Mouse (Mus musculus): ENCODE measurements at regions not wholly inside any gene's neighbourhood (a gene's known extent, or its start where the extent isn't known, plus 50 kb on each side); places are given as distances from the start of the nearest gene placed in this dataset.

DNA sequence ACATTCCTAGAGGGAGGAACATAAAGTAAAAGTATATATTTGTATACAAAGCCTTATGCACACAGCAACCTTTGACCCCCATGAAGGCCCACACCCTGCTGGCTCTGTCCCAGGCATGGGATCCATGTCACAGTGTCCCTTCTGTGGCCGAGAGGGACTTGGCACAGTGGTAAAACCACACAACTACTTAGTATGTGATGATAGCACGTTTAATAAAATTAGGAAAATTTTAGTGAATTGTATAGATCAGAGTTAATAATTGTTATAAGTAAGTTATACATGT is 140.7 kb downstream of the Rnd3 start:
- DNase-seq: no peak

- no peak for DNase-seq
Observed at GRCm38 (mm10) chr2:51007409-51008250, 141.3 kb downstream of the Rnd3 start.

DNA sequence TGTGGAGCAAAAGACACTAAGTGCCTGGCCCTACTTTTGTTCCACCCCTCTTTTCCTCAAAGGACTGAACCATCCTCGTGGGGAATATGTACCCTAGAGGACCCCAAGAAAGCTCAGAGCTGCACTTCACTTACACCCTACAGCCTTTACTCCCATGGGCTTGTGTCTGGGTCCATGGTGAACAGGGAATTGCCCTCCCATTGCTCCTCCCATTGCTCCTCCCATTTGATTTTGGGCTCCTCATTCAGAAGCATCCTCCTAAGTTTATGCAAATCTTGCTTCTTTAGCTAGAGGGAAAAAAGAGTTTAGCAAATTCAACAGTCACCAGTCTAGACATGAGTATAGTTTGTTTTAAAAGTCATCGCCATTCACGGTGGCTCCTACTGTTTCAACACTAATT is 142.1 kb downstream of the Rnd3 start:
- DNase-seq: no peak

DNA sequence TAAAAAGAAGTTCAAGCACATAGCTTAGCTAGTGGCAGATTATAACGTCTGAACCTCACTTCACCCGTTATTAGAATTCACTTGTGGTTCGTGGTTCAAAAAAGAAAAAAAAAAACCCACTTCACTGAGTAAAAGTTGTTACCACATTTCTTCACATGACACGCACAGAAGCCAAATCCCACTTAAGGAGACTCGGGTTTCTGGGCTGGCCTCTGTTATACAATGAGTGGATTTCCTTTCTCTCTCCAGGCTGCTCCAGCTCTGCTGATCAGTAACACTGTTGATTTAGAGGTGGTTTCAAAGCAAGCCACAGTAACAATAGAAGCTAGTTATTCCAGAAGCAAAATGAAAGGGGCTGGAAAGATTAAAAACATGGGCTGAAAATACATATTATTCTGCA is 147.4 kb downstream of the Rnd3 start:
- DNase-seq: no peak

DNA sequence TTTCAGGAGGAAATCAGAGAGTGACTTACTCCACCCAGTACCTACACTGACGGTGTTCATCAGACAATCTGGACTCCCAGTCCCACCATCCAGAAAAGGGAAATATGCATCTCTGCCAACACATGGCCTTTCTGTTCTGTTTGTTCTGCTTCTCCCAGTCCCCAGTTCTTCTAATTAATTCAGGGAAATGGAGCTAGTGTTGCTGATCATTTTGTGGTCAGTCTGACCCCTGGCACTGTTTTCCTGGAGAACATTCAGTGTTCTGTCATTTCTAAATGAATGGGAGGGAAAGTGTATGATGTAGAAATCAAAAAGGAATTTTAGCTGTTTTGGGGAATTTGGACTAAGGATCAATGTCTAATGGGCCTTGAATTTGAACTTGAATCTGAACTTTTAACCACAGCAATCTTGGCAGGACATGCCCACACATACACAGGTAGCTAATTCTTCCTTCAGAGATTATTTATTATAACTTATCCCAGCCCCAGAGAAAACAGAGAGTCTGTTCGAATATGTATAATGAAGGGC is 165.0 kb downstream of the Rnd3 start:
- no peak for DNase-seq

DNA sequence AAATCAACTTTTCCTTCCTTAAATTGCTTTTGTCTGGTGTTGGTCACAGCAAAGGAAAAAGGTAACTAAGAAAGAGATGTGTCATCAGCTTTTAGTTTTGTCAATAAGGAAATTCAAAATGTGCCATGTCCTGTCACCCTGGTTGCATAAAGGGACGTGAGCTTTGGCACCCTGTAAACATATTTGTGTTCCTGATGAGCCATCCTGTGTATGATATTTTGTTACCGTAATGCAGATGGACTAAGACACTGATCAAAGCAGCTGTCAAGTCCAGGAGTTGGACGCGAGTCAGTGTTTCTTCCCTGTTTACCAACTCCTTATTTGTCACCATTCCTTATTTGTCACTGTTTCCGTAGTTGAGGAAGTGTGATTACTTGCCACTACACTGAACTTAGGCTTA is 166.3 kb downstream of the Rnd3 start:
- DNase-seq: no peak

GRCm38 (mm10) chr2:50978356-50978755 is 170.6 kb downstream of the Rnd3 start:
- no peak for DNase-seq

DNA sequence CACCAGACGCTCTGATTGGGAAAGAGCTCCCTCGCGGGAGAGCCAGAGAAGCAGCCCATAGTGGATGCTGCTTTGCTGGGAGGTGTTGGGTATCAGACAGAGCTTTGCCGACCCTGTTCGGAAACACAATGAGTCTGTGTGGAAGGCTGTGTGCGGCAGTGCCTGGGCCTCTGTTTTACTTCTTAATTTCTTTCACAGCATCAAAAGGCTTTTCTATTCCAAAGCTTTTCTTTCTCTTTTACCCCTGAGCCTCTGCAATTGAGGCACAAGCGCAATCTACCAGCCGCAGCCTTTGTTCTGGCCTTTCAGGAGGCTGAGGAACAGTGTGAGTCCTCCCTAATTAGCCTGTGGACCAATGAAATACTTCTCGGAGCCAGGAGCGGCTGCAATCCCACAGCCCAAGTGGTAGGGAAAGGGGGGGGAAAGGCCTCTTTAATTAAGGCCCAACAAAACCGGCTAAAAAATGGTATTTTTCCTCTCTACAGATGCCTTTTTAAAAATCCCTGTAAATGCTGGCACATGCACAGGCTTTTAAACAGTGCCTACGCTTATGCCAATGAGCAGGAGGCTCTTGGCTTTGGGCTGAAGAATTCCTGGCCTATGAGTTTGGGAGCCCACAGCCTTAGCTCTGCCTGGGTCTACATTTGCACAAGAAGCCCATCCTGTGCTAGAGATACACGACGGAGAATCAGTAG is 177.6 kb downstream of the Rnd3 start:
- DNase-seq: no peak

DNA sequence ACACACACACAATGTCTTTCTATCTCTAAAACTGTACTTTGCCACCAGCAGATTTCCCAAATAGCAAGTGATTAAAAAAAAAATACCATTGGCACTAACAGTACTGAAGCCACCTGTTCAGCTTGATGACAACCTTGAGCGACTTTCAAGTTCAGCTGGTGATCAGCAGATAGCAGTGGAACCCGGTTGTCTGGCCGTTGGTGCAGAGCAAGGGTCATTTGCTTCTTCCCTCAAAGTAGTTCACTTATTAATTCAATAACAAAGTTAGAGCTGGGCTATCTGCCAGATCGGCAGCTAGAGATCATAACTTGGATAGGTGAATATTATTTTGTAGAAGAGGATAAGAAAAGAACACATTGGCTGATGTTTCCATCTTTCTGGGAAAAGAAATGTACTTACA is 180.5 kb downstream of the Rnd3 start:
- DNase-seq: no peak

DNA sequence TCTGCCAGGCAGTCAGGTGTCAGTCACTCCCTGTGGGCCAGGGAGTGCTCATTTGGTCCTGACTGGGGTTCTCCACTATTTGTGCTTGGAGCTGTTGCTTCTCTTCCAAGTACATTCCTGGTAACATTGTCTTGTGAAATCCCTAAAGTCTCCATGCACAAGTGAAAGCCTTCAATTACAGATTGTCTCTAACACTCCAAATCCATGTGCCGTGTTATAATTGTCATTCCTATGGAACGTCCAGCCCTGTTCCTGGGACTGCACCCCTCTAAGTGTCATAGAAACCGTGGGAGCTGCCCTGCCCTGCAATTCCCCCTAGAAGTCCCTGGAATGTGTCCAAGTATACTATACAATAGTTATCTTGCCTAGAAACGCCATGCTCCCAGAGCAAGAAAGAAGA is 181.1 kb downstream of the Rnd3 start:
- DNase-seq: no peak

DNA sequence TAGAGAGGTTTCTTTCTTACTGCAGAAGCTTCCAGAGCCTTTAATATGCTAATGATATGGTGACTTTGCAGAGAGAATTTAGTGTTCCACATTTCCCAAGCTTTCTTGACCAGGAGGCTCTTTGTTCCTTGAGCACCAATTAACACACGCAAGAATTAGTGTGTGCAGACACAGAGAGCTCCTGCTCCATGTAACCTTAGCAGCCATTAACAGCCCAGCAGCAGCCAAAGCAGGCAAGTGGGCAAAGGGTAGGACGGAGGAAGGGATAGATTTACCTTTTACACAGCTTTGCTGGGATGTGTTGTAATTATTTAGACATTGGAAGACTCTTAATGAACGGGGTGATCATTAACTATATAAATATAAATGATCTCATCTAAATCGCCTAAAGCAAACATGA is 181.8 kb downstream of the Rnd3 start:
- DNase-seq: no peak

DNA sequence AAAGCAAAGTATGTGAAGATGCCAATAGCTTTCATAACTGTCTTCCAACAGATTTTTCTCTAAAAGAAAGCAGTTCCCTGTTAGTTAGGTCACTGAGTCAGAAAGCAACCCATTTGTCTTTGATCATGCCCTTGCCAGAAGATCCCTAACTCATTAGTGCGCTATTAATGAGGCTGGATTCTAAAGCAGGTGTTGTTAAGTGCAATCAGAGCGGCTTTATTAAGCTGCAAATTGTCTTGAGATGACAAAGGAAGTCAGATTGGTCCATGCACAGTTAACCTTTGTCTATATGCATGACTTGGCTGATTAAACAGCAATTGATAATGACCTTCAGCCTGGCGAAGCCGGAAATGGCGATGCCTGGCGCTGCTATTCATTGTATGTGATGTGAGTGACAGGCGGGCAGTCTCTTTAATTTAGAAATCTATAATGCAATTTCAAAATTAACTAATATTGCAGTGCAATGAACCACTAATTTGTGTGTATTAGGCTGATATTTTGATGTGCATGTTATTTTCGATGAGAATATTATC is 183.4 kb downstream of the Rnd3 start:
- DNase-seq: no peak

- no peak for DNase-seq
Observed at GRCm38 (mm10) chr2:50964062-50964461, 184.8 kb downstream of the Rnd3 start.

- no peak for DNase-seq
Observed at GRCm38 (mm10) chr2:50961049-50961448, 187.9 kb downstream of the Rnd3 start.

DNA sequence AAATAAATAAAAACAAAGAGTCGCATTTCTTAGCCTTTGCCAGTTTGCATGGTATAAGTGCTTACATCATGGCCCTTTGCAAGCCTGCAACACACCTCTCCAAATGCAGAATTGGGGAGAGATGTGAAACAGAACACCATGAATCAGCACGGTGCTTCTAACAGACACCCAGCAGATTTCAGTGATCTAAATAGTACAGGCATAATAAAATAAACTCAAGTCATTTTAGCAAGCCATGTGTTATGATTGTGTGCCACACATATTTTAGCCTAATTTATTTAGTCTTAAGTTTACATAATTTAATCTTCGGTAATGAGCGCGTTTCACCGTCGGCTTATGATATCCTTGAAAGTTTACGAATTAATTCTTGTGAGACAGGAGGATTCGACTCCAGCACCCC is 189.6 kb downstream of the Rnd3 start:
- no peak for DNase-seq

DNA sequence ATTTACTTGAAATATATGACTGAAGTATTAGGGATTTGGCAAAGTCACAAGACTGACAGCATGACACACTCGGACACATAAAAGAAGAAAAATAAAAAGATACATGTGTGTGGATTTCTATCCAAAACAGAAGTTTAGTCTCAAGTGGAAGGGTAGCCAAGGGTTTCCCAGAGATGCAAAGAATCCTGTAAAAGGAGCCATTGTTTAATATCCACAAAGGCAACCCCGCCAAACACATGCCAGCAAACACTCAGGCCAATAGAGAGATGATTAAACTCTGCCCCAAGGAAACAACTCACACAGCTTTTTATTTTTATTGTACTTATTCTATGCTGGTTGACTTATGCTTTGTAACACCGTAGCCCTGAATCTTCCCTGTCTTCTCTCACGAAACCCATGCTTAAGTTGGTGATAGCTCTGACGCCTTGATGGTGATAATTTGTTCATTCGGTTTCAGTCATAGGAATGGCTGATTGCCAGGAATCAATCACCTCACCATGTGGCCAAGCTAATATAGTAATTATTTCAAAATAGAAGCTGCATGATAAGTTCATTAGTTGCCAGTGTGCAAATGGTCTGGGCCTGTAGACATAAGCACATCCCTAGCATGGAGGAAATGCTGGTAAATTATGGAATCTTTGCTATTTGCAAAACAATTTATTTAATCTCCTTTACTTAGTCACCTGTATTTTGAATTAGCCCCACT is 194.4 kb downstream of the Rnd3 start:
- no peak for DNase-seq

GRCm38 (mm10) chr2:50951027-50951426 is 197.9 kb downstream of the Rnd3 start:
- DNase-seq: no peak

DNA sequence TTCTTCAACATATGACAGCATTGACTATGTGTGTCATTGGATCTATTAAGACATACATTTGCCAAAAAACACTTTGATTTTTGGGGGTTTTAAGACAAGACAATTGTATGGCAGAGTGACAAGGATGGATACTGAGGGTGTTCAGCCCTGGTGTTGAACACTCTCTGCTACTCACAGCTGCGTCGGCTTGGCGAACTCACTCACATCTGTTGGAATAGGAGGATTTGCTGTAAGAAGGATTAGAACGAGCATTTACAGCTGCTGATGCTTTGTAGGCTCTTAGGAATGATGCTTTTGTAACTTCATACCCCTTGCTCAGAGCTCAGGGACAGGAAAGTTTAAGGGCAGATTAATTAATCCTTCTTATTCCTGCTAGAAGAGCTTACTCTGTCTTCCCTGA is 199.2 kb downstream of the Rnd3 start:
- DNase-seq: no peak

- DNase-seq: no peak
Observed at GRCm38 (mm10) chr2:50945526-50945925, 203.4 kb downstream of the Rnd3 start.

DNA sequence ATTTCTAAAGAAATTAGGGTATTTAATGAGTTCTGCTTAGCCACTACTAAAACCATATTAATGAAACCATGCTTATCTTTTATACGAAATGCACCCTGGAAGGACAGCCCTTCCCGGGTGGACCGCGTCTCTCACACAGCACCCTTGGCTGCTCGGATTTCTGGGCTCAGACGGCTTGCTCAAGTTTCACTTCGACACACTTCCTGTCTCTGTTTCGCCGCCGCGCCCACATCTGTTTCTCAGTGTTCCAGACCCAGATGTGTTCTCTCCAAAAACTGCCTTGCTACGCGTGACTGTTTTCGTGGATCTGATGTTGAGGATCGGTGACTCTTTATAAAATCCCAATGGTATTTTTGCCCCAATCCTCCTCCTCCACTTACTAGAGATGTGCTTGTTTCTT is 205.7 kb downstream of the Rnd3 start:
- DNase-seq: peak; percentile 31

DNA sequence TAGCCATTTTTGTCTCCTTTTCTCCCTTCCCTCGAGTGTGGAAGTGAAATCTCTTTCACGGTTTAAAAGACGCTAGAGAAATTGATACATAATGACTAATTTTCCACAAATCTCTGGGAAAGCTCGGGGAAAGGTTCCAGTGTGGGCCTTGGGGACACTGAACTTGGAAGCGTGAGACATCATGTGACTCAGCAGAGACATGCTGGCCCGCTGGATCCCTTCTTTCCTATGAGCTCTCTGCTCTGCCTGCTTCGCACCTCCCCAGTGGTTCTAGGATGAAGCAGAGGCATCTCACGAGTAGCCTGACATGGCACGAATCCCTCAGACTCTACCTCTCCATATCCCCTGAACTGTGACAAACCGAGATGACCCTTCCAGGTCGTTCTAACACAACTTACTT is 206.2 kb downstream of the Rnd3 start:
- peak; percentile 38 for DNase-seq

- no peak for DNase-seq
Observed at GRCm38 (mm10) chr2:50932936-50933335, 216.0 kb downstream of the Rnd3 start.

DNA sequence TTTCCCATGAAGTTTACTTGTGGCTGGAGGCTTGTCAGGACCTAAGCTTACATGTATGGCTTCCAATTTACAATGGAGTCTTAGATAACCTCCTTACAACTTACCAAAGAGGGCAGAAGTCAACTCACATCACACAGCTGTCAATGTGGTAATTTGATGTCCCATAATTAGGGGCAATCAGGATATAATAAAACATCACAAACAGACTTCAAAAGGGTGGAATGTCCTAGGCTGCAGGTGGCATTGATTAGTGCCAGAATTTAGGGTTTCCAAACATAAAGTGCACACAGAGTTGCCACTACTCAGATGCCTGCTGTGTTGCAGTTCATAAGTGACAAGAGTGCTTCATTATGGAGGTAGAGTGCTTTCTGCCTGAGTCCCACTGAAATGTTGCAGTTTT is 227.9 kb downstream of the Rnd3 start:
- no peak for DNase-seq

Data from heart, postnatal 4 days (tissue).